Mouse (Mus musculus): ENCODE data around the gene Efcab9. TPM values are rescaled to one million over a fixed set of nuclear protein-coding genes. Genes with fewer than 3 reads are reported as not detected.

Gene Efcab9
- polyA plus RNA-seq, 3 experiments from 2014 or later: 1.3 to 1.9 TPM; not detected in 1

DNA sequence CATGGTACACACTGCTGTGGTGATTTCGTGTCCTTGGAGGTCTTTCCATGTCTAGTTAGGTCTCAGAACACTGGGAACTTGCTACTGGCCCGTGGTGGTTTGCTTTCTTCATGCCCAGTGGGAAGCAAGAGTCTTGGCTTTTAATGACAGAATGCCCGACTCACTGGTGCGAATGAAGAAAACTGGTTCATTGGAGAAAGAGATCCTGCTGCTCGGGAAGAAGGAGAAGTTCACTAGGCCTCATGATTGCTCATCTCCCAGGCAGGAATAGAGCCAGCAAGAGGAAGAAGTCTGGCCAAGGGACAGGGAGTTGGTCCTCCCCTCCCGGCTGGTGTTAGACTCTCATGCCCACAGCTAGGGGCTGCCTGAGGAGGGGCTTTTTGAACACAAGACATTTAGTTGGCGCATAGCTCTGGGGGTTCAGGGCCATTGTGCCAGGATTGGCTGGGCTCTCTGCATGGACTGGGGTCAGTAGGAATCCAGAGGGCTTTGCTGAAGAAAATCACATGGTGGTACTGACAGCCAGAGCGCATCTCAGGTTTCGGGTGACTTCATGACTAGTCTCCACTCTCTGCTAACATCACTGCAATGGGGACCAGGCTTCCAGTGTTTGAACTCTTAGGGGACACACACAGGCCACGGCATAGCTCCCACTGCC lies 24.6 kb upstream of the Efcab9 start:
- ATAC-seq: no peak

DNA sequence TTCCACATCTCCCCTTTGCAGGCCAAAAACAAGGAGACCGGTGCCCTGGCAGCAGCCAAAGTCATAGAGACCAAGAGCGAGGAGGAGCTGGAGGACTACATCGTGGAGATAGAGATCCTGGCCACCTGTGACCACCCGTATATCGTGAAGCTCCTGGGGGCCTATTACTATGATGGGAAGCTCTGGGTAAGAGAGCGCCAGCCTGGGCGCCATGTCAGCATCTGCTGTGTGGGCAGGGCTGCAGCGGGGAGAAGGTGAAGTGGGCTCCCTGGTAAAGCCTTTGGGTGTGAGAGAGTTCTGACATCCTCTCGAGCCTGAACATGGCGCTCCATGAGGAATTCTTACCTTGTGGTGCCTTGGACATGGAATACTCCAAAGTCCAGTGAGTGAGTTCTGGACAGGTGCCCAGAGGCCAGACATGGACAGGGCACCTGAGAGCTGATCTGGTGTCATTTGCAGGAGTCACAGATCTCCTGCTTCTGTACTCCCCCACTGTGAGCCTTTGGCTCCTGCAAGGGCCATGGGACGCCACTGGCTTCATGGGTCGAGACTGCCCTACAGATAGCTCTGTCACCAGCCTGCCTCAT lies 23.3 kb upstream of the Efcab9 start:
- ATAC-seq: no peak

DNA sequence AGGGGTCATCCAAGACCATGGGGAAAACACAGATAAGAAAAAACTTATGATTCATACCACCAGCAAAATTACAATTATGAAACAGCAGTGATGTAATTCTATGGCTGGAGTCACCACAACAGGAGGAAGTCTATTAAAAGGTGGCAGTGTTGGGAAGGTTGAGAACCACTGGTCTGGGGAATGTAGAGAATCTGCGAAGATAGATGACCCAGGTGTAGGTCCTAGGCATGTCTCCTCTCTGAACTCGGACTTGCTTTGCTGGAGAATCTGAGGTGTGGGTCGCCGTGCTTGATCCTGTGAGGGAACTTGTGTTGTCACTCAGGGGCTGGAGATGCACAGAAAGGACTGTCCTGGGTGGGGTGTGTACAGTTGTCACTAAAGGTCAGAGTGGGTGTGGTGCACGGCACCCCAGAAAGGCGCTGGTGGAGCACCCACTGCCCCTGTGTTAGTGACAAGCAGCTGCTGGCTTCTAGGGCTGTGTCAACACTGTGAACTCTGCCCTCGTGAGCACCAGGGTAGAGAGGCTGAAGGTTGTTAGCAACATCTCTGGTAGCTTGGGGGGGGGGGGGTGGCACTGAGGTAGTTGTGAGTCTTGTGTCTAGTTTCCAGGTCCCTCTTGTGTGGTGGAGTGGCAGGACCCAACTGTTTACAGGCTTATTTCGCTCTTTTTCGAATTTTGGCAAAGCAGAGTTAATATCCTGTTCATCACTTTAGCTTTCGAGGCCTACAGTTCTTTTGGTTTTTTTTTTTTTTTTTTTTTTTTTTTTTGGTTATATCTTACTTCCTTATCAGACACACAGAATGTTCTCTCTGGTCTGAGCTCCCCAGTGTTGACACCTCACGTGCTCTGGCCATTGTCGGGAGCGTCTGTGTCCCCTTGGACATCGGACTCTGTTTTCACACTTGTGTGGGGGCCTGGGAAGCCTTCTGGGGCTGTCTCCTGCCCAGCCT lies 22.5 kb upstream of the Efcab9 start:
- peak; percentile 36 for ATAC-seq

DNA sequence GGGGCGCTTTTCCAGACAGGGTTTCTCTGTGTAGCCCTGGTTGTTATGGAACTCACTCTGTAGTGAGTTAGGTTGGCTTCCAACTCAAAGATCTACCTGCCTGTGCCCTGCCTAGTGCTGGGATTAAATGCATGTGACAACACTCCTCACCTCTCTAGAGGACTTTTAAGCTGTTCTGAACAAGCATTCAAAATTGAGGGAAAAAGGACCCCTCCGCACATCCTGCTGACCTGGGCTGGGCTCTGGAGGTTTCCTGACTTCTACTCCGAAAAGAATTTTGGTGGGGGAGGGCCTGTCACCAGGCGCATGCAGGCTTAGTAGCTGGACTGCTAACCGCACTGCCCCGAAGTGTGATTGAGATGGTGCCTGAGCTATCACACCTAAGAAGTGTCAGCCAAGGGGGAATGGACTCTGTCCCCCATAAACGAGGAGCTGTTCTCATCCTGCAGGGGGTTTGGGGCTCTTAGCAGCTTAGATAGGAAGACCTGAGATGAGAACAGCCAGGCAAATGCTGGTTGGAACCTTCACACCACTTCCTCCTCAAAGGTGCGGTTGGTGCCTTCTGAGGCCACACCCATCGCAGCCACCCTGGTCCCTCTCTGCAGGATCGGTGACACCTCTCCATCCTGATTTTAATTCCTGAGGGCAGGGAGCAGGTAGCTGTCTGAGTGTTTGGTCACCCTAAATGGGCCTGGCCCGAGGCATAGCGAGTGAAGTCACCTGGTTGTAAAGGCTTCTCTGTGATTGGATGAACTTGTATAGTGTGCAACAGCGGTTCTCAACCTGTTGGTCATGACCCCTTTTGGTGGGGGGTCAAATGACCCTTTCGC lies 21.6 kb upstream of the Efcab9 start:
- peak; percentile 73 for ATAC-seq

DNA sequence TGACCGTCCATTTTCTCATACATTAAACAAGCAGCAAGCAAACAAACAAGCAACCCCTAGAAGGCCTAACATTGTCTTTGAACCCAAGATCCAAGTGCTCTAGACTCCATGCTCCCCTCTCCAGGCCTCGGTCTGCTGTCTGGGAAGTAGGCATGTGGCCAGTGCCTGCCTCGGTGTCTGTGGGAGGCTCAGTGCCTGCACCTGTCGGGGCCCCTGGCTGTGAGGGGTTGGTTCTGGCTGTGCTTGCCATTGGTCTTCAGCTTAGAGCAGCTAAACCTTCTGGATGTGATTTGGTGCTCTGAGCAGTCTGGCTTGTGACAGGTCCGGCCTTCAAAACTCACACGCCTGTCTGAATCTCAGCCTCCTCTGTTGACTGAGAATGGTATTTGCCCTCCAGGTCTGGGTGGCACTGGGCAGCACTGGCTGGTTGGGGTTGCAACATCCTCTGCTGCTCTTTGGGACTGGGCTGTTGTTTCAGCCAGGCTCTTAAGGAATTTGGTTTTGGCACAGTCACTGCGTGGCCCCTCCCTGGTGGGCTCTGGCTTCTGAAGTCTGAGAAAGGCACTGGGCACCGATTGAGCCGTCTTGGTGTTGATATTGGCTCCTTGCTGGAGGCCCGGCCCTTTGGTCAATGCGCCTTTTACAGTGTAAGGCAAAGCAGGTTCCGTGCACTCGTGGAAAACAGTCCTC lies 20.7 kb upstream of the Efcab9 start:
- no peak for ATAC-seq

DNA sequence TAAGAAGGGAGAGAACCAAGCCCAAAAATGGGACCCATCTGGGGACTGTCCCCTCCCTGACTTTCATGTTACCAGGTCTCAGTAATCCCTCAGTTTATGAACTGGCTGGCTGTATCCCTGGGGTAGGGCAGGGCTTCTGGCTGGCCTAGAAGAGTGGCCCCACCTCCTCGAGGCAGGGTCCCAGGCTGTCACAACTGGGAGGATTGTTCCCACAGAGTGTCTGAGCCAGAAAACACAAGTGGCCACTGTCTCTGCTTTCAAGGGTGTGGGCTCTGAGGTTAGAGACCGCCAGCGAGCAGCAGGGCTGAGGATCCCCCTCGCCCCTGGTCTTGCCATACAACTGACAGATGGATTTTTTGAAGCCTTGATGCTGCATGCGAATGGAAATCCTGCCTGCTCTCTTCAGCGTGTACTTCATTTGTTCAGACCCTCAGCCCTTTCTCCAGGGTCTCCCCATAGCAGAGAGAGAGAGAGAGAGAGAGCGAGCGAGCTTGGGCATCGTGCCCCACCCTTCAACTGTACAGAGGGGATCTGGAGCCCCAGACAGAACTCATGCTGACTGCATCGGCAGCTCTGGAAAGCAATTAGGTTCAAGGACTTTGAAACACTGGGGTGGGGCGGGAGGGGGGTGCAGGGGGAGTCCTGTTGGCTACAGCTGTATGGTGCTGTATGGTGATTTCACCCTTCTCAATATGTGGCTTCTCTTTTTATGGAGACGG lies 19.9 kb upstream of the Efcab9 start:
- ATAC-seq: no peak

DNA sequence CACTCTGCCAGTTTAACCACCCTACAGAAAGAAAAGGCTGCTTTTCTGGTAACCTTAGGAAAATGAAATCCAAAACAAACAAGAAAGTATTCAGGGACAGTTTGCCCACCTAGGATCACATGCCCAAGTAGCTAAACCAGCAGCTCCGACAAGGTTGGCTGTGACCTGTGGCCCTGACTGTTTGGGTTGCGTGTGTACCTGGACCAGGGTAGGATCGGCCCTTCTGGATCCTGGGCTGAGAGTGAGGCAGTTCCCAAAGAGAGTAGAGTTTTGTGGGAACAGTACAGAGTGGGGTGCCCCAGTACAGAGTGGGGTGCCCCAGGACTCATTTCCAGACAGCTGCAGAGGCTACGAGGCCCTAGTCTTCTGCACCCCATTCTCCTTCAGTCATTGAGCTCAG lies 19.2 kb upstream of the Efcab9 start:
- ATAC-seq: no peak

DNA sequence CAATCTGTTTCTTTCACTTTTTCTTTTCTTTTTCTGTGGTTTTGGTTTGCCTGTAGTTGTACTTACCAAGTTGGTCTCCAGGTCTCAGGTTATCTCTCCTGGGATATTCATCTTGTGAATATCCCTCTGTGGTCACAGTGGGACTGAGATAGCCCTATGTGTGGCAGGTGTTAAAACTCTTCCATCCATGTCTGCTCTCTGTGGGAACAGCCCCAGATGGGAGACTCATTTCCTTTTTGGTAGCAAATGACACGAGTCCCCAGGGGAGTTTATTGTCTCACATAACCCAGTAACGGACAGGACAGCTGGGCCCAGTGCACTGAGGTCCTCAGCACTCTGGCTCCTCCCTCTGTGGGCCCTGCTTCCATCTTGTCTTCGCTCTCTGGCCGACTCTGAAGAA lies 18.2 kb upstream of the Efcab9 start:
- no peak for ATAC-seq

DNA sequence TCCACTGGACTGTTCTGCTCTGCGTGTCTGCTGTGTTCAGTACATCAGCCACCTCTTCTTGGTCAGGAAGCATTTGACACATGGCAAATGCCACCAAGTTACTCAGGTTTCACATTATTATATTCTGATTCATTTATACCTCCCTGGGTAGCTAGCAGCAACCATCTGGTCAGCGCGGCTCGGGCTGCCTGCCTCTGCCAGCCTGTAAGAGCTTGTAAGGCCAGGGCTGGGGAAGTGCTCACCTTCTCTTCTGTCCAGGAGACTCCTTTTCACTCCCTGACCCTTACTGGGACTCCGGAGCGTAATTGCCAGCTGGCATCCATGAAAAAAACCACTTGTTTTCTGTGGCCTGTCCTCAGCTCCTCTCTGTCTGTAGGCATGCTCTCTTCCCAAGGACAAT lies 17.4 kb upstream of the Efcab9 start:
- no peak for ATAC-seq

DNA sequence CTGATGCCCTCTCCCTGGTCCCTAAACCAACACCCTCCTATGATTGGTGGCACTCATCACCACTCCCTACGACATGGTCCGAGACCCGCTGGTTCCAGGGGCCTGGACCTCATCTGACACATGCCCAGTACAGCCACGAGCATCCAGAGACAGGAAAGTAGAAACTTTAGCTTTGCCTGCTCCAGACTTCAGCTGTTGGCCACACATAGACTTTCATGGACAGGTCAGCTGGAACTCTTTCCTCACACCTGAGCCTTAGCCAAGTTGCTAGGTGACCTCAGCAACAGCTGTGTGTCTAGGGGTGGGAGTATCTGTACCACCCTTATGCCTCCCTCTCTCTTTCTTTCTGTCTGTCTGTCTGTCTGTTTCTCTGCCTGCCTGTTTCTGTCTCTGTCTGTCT lies 16.4 kb upstream of the Efcab9 start:
- ATAC-seq: no peak

DNA sequence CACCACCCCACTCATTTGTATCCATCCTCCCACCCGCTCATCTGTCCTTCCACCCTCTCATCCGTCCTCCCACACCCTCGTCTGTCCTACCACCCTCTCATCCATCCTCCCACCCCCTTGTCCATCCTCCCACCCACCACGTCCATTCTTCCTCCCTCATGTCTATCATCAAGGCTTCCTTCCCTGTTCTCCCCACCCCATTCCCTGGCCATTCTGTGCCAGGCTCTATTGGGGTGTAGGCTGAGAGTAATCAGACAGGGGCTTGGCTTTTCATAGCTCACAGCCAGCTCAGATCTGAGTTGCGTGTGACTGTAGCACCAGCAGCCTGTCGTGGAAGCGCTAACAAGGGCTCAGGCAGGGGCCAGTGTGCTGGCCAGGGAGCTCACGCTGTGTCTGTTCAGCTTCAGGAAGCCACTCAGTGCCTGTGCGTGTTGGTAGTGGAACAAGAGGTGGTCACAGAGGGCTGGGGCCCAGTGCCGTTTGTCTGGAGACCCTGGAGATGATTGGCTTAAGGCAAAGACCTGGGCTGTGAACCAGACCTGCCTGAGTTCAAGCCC lies 15.6 kb upstream of the Efcab9 start:
- no peak for ATAC-seq

DNA sequence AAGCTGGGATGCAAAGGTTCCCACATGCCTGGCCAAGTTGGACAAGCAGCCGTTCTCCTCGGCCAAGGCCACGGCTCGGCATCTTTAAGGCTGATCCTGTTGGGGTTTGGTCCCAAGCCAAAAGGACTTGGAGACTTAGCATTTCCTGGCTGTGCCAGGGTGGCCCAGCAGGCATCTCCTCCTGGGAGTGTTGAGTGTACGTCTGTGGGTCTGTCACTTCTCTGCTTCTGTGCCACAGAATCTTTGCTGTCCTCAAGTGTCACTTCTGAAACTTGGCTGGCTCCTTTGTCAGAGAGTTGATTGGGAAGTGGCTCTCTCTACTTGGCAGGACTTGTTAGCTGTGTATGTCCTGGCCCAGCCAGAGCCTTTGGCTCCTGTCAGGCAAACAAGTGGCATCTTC lies 14.6 kb upstream of the Efcab9 start:
- ATAC-seq: no peak

DNA sequence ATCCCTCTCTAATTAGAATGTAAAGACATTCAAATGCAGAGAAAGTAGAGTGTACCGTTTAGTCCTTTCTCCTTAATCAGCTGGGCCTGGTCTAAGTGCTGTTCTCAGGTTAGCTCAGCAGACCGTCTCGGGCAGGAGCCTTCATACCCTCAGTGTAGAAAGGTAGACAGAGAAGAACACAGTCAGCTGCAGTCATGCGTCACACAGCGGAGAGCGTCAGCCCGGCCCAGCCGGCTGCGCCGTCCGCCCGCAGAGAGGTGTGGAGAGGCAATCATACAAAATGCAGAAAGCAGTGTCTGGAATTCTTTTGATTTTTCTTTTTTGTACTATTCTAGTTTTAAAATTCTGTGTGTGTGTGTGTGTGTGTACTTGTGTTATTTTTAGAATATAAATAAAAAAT lies 13.7 kb upstream of the Efcab9 start:
- no peak for ATAC-seq

DNA sequence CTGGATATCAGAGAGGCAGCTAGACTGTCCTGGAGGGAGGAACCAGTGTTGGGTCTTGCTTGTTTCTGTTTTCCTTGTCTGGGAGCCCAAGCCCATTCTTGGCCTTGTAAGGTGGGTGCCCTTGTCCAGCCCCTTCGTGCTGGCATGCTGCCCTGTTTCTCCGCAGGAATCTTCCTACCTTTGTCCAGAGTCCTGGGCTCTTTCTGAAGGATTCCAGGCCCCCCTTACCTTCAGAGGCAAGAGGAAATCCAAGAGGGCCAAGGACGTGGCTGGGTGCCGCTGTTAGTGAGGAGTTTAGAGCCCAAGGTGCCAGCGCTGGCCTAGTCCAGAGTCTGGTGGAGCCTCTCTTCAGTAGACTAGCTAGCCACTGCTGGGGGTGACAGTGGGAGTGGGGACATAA lies 12.6 kb upstream of the Efcab9 start:
- no peak for ATAC-seq

DNA sequence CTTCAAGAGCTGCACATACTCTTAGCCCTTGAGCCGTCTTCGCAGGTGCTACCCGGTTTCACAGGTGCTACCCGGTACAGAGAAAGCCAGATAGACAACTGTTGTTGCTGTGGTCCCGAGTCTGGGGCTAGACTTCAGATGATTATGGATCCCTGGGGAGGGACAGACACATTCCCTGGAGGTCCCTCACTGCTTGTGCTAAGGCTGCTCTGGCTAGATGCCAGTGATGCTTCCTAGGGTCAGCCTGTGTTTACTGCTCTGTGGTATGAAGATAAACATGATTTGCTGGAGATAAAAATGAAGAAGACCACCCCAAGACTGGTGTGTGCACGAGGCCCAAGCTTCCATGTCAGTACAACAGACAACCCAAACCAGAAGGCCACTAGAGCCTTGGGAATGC lies 12.2 kb upstream of the Efcab9 start:
- ATAC-seq: no peak

DNA sequence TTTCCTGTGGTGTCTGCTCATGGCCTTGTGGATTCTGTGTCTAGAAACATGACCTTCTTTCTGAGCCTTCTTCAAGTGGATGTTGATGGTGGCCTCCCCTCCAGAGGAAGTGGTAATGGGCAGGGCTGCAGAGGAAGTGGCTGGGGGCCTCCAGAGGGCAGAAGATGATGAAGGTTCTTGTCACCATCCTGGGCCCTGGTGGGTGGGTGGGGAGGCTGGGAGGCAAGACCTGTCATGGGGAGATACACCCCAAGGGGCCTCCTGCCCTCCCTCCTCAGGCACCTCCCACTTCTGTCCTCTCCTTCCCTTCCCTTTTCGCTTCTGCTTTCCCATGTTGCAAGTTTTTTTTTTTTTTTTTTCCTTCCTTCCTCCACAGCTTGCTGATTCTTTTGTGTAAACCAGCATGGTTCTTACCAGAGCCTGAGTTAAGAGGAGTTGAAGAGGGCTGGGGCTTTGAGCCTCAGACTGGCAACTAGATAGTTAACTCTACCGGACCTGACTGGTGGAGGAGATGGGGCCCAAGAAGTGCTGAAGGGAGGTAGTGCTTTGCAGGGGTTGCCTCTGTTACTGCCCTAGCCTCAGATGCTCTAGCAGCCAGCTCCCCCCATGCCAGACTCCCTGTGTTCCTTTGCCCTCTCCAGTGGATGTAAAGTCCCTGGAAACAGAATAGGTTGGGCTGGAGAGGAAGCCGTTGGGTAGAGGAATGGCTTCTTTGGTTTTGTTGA lies 11.0 kb upstream of the Efcab9 start:
- peak; percentile 84 for ATAC-seq

DNA sequence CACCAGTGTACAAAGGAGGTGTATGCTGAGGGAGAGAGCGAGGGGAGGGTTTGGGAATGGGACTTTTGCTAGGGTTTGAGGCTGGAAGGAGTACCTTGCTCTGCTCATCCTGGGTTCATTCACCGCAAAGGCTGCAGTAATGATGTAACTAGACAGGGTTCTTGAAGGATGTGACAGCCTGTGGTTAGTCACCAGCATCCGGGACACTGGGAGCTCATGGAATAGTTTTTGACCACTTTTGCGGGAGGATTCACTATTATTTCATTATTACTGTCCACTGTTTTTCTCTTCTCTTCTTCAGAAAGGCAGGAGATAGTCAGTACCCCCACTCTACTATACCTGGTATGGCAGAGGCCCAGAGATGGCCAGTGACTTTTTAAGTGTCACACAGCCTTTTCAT lies 10.3 kb upstream of the Efcab9 start:
- ATAC-seq: peak; percentile 62

DNA sequence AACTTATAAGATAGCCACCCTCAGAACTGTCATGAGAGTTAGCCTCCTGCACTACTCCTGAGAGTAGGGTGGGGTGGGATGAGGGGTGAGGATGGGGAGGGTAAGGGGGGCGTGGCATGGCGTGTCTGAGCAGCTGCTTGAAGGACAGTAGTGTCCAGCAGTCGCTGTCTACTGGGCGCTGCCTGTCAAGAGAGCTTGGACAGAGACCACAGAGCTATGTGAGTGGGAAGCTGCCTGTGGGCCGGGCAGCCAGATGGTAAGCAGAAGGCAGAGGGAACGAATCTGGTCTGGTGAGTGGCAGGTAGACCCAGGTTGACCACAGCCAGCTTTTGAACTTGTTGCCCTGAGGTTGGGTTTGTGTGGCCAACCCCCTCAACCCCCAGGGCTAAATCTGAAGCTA lies 8.6 kb upstream of the Efcab9 start:
- ATAC-seq: no peak

DNA sequence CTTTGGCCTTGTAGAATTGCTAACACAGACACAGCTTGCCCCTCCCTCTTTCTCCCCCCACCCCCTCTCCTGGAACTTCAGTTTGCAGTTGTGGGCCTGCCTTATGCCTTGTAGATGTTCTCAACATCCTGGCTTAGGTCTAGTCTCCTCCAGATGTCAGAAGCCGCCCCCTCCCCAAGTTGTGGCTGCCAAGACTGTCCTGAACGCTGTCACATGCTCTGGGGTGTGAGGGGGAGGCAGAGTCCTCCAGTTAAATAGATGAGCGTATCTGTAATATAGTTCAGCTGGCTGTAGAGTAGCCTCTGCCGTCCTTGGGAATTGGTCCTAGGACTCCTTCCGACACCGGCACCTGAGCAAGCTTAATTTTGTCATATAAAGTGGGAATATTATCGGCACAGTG lies 7.8 kb upstream of the Efcab9 start:
- no peak for ATAC-seq

DNA sequence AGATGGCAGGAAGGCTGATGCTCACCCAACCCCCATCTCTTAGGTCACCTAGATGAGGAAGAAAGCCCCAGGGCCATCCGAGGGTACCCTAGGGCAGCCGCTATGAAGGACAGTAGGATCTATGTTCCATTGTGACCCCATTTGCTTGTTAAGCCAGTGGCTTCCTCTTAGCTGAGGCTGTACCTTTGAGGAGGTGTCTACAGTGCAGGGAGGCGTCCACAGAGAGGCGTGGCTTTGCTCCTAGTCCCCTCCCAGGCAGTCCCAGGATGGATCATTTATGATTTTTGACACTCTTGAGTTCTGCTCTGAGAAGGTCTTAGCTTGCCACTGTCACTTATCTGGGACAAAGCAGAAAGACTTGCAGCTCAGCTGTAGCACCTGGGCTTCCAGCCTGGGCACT lies 7.0 kb upstream of the Efcab9 start:
- ATAC-seq: no peak

DNA sequence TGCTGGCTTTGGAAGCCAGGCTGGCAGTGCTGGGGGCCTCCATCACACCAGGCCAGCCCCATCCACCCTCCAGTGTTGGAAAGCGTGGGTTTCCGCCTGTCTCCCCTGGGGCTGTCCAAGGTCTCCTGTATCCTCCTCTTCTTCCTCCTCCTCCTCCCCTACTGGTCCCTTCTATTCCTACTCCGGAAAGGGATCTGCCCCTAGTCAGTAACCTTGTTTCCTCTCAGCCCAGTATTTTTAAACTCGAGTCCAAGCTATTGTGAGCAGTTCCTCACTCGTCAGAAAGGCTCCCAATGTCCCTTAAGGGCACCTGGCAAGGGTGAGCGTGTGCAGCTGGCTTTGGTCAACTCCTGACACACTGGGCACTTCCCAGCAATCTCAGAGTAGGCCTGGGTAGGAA lies 6.6 kb upstream of the Efcab9 start:
- no peak for ATAC-seq

Data from inflammation-experienced regulatory T-cells, adult 6 months (primary cell).